23 mouse cellular contexts compared by ENCODE assay signal in genomic region chr13:111929908-111930307, GRCm38 (mm10).
DNase-seq lines count a peak whose midpoint lies in the region; ATAC-seq lines count a peak whose summit lies in the region.
"Had no signal": no experiment of that assay in that cellular context is flagged by ENCODE, and none has a peak within 500 bp of the region (broad histone marks: within the 10 kb centered on the region; RNA-seq: fewer than 3 reads in every experiment).

No protein-coding gene starts in this region.

- H3K9me3 ChIP-seq in midbrain, embryonic 11.5 days (ENCODE audit: control insufficient read depth, low read length) = no peaks in the 10 kb centered on the region
- no peaks in the 10 kb centered on the region for H3K9me3 ChIP-seq in midbrain, embryonic 16.5 days (replicated peaks; ENCODE audit: control insufficient read depth, low read length, poor library complexity, severe bottlenecking)
- no peaks in the 10 kb centered on the region for H3K9me3 ChIP-seq in liver, embryonic 16.5 days (replicated peaks; ENCODE audit: control insufficient read depth, low read length)
- H3K9me3 ChIP-seq: embryonic facial prominence, embryonic 13.5 days; lung, embryonic 15.5 days; midbrain, embryonic 12.5 days; neural tube, embryonic 15.5 days; stomach, embryonic 15.5 days had no signal

- no peaks in the 10 kb centered on the region for H3K27me3 ChIP-seq in midbrain, embryonic 11.5 days (ENCODE audit: control insufficient read depth, insufficient read depth, low read length)
- no peaks in the 10 kb centered on the region for H3K27me3 ChIP-seq in midbrain, embryonic 16.5 days (ENCODE audit: control insufficient read depth, insufficient read depth, low read depth, low read length)
- no peaks in the 10 kb centered on the region for H3K27me3 ChIP-seq in liver, embryonic 16.5 days (ENCODE audit: control insufficient read depth, insufficient read depth, low read depth, low read length)
- H3K27me3 ChIP-seq: embryonic facial prominence, embryonic 13.5 days; lung, embryonic 15.5 days; midbrain, embryonic 12.5 days; neural tube, embryonic 15.5 days; stomach, embryonic 15.5 days had no signal

- H3K4me3 ChIP-seq in midbrain, embryonic 11.5 days (ENCODE audit: low read depth, low read length) = no peak overlapping the region
- no peak overlapping the region for H3K4me3 ChIP-seq in midbrain, embryonic 16.5 days (ENCODE audit: low read depth, low read length)
- H3K4me3 ChIP-seq in liver, embryonic 16.5 days (ENCODE audit: low read depth, low read length) = no peak overlapping the region
- H3K4me3 ChIP-seq: embryonic facial prominence, embryonic 13.5 days; layer of hippocampus, adult 2 months; lung, embryonic 15.5 days; midbrain, embryonic 12.5 days; myocyte; neural tube, embryonic 15.5 days; stomach, embryonic 15.5 days had no signal

- WGBS in midbrain, embryonic 11.5 days = 80% methylated on average over 1 of the region's 1 CpGs
- 73% methylated on average over 1 of the region's 1 CpGs for WGBS in midbrain, embryonic 16.5 days
- 18% methylated on average over 1 of the region's 1 CpGs for WGBS in liver, embryonic 16.5 days (ENCODE audit: insufficient replicate concordance)

- no peaks in the 10 kb centered on the region for H3K4me1 ChIP-seq in midbrain, embryonic 11.5 days (ENCODE audit: control insufficient read depth, insufficient read depth, low read length)
- no peaks in the 10 kb centered on the region for H3K4me1 ChIP-seq in midbrain, embryonic 16.5 days (ENCODE audit: control insufficient read depth, insufficient read depth, low read length)
- peaks cover 40% of the 10 kb centered on the region for H3K4me1 ChIP-seq in liver, embryonic 16.5 days (ENCODE audit: control insufficient read depth, low read depth, low read length)
- H3K4me1 ChIP-seq: embryonic facial prominence, embryonic 13.5 days; midbrain, embryonic 12.5 days; neural tube, embryonic 15.5 days; stomach, embryonic 15.5 days had no signal

- no peak for ATAC-seq in midbrain, embryonic 11.5 days (ENCODE audit: low FRiP score)
- no peak for ATAC-seq in midbrain, embryonic 16.5 days
- no peak for ATAC-seq in liver, embryonic 16.5 days (ENCODE audit: low read depth)
- ATAC-seq in inflammation-experienced regulatory T-cells, adult 6 months = no peak
- ATAC-seq: forebrain, postnatal 0 days; hindbrain, embryonic 16.5 days had no signal

- DNase-seq in midbrain, embryonic 11.5 days (ENCODE audit: low spot score, missing footprints) = peak; percentile 65
- peak; percentile 43 for DNase-seq in c-Kit-positive CD71-negative TER-119-negative erythroid progenitor cells, embryonic 14.5 days (ENCODE audit: low read depth)
- DNase-seq in adrenal gland, postnatal 36 days = no peak
- DNase-seq in kidney, postnatal 14 days = no peak
- DNase-seq: cerebellum, adult 18-20 months; forebrain, postnatal 0 days; heart, postnatal 14 days; kidney, adult 11 months; right cerebral cortex, postnatal 4 days; thymus, adult 2 months had no signal

- no peak overlapping the region for H3K9ac ChIP-seq in midbrain, embryonic 11.5 days (ENCODE audit: low read length)
- H3K9ac ChIP-seq in midbrain, embryonic 16.5 days (ENCODE audit: low read depth, low read length) = no peak overlapping the region
- H3K9ac ChIP-seq in liver, embryonic 16.5 days (ENCODE audit: low read depth, low read length) = no peak overlapping the region
- H3K9ac ChIP-seq: embryonic facial prominence, embryonic 13.5 days; forebrain, postnatal 0 days; lung, embryonic 15.5 days; midbrain, embryonic 12.5 days; neural tube, embryonic 15.5 days; stomach, embryonic 15.5 days had no signal

- H3K36me3 ChIP-seq in midbrain, embryonic 11.5 days (ENCODE audit: control insufficient read depth, insufficient read depth, low read length) = no peaks in the 10 kb centered on the region
- no peaks in the 10 kb centered on the region for H3K36me3 ChIP-seq in midbrain, embryonic 16.5 days (ENCODE audit: control insufficient read depth, insufficient read depth, low read length)
- H3K36me3 ChIP-seq in liver, embryonic 16.5 days (ENCODE audit: control insufficient read depth, insufficient read depth) = no peaks in the 10 kb centered on the region
- H3K36me3 ChIP-seq: embryonic facial prominence, embryonic 13.5 days; lung, embryonic 15.5 days; midbrain, embryonic 12.5 days; neural tube, embryonic 15.5 days; stomach, embryonic 15.5 days had no signal

- no peak overlapping the region for H3K4me2 ChIP-seq in midbrain, embryonic 11.5 days
- no peak overlapping the region for H3K4me2 ChIP-seq in midbrain, embryonic 16.5 days (ENCODE audit: low read length)
- H3K4me2 ChIP-seq in liver, embryonic 16.5 days (ENCODE audit: low read depth, low read length) = no peak overlapping the region
- H3K4me2 ChIP-seq: embryonic facial prominence, embryonic 13.5 days; heart, embryonic 11.5 days; lung, embryonic 15.5 days; midbrain, embryonic 12.5 days; neural tube, embryonic 15.5 days; stomach, embryonic 15.5 days had no signal

- H3K27ac ChIP-seq in midbrain, embryonic 11.5 days (ENCODE audit: low read depth, low read length) = no peak overlapping the region
- no peak overlapping the region for H3K27ac ChIP-seq in midbrain, embryonic 16.5 days (ENCODE audit: low read length)
- H3K27ac ChIP-seq in liver, embryonic 16.5 days (ENCODE audit: low read length) = peak overlapping the region; percentile 87
- H3K27ac ChIP-seq: embryonic facial prominence, embryonic 13.5 days; kidney, postnatal 0 days; layer of hippocampus, adult 2 months; lung, embryonic 15.5 days; midbrain, embryonic 12.5 days; neural tube, embryonic 15.5 days; stomach, embryonic 15.5 days had no signal

Comparison
In these comparisons a context has a peak if more than half of its experiments do, and no peak if none do; other contexts are left out.
1. DNase-seq: peak in midbrain, embryonic 11.5 days (single experiment) and c-Kit-positive CD71-negative TER-119-negative erythroid progenitor cells, embryonic 14.5 days (single experiment); none in adrenal gland, postnatal 36 days (0 of 2) and kidney, postnatal 14 days (single experiment).